Mouse (Mus musculus): ENCODE data around the gene Bmp2k. TPM values are rescaled to one million over a fixed set of nuclear protein-coding genes. Genes with fewer than 3 reads are reported as not detected.

Bmp2k gene
- total RNA-seq, 2 experiments from 2014 or later: 10.8 to 11.6 TPM

DNA sequence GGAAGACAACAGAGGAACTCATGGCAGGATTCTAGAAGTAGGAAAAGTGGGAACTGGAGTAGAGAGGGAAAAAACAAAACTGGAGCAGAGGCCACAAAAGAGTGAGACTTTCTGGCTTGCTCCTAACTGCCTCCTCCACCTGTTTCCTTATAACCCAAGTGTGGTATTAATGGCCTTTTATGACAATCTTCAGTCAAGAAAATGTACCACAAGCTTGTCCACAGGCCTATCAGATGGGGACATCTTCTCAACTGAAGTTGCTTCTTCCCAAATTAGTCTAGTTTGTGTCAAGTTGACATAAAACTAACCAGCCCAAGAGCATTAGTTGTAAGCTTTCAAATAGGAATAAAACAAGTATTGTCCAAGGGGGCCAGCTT, 27.0 kb upstream of the Bmp2k start:
- no peak for DNase-seq (ENCODE audit: low spot score in 2 of 2)

GRCm38 (mm10) chr5:96972474-96973130, 24.9 kb upstream of the Bmp2k start:
- DNase-seq (ENCODE audit: low spot score in 2 of 2): no peak

DNA sequence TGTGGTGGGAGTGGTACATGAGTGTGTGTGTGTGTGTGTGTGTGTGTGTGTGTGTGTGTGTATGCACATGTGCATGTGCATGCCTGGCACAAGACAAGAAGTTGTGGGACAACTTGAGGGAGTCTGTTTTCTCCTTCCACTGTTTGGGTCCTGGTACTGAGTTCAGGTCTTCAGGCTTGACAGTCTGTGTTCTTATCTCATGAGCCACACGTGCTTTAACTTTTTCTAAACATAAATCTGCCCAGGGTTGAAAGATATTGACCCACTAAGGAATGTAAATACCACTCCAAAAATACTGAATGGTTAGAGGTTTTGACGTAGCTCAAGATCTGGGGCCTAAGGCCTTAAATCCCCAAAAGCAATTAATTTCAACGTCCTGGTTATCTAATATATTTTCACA, 23.8 kb upstream of the Bmp2k start:
- no peak for DNase-seq (ENCODE audit: low spot score in 2 of 2)

DNA sequence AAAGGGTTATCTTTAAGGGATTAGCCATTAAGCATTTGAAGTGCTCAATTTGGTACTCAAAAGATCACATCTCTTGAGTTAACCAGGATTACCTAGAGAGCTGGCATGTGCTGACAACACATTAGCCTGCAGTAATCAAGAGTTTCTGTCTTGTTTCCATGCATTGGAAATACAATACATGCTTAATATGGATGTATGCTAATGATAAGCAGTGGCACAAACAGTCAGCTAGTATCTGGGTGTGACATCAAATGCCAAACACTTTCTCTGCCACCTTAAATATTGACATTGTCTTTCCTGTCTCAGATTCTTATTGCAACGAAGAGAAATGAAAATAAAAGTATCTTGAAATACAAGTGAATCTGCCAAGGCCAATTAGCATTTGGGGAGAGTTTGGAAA, 22.8 kb upstream of the Bmp2k start:
- DNase-seq (ENCODE audit: low spot score in 2 of 2): no peak

DNA sequence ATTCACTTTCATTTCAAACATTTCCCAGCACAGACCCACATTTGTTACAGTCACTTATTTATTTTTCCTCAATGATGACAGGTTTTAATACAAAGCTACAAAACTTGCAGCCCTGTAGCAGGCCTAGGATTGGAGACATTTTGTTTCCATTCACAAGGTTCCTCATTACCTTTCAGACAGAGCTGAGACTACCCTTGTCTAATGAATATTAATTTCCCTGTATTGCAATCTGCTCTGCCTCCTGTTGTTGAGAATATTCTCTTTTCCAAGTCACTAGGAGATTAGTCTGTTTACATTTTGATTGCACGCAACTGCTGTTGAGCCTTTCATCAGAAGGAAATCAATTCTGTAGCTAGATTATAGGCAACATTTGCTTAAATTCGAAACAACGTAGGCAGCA, 22.4 kb upstream of the Bmp2k start:
- DNase-seq (ENCODE audit: low spot score in 2 of 2): no peak

GRCm38 (mm10) chr5:96976150-96976549, 21.3 kb upstream of the Bmp2k start:
- no peak for DNase-seq (ENCODE audit: low spot score in 2 of 2)

GRCm38 (mm10) chr5:96979296-96980007, 18.0 kb upstream of the Bmp2k start:
- no peak for DNase-seq (ENCODE audit: low spot score in 2 of 2)

DNA sequence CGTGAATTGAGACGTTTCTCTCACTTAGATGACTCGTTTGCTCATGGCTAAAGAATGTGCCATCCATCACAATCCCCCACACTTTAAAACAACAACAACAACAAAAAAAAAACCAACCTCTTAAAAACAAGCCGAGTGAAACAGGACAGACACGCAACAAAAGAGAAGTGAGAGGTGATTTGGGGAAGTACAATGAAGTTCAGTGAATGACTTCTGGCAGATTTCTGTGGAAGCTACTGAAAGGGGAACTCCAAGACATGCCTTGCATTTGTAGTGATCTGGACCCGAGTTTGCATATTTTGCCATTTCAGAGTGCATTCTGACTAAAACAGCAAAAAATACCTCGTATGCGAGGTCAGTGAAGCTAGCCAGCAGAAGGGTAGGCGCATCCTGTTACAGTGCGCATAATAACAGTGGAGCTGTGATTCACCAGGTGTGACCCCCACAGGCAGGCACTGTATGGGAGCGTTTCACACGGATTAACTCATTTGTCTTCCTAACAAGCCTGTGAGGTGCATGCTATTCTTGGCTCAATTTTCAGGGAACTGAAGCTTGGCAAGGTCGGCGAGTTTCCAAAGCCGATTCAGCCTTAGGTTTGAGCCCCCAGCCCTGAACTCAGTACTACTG, 17.4 kb upstream of the Bmp2k start:
- DNase-seq (ENCODE audit: low spot score in 2 of 2): no peak

DNA sequence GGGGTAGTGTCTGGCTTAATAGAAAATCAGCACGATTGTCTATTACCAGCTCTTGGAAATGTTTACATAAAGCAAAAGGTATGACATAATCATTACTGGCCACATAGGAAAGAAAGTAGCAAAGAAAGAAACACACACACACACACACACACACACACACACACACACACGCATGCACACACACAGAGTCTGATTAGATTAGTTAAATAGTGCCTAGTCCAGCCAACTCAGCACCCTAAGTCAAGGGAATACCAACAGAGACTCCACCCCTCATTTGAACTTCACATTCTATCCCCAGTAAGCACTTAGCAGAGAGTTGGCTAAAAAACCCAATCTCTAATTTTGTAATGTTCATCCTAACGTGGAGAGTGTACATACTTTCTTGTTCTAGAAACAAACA, 15.5 kb upstream of the Bmp2k start:
- DNase-seq (ENCODE audit: low spot score in 2 of 2): no peak

DNA sequence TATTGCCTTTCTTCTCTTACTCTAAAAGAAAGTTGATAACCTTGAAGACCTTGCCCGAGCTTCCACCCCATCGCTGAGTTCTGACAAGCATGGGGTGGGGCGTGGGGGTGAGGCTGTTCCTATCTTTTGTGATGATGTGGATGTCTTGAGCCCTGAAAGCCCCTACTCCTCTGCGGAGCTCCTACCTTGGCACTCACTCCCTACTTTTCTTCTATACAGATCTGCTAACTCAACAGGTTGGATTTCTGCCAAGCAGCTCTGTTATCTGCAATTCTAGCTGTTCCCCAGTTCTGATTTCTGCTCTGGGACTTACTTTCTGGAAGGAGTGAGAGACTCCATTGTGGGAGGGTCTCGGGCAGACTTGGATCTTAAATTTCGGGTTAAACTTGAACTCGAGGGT, 14.3 kb upstream of the Bmp2k start:
- DNase-seq (ENCODE audit: low spot score in 2 of 2): no peak

GRCm38 (mm10) chr5:96986850-96987249, 10.6 kb upstream of the Bmp2k start:
- DNase-seq (ENCODE audit: low spot score in 2 of 2): no peak

DNA sequence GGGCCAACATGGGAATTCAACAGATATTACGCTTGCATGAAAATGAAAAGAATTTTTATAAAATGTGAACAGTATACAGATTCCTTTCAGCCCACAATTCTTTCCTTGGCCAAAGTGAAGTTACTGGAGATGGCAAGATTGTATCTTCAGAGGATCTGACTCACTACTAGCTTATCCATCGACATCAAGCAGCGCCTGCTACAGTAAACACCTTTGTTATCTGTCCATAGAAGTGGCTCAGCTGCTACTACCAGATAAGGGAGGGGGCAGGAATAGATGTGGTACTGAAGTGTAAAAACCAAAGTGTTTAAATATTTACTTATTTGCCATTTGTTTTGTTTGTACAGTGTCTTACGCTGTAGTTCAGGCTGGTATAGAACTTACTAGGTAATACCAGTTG, 8.6 kb upstream of the Bmp2k start:
- no peak for DNase-seq (ENCODE audit: low spot score in 2 of 2)

DNA sequence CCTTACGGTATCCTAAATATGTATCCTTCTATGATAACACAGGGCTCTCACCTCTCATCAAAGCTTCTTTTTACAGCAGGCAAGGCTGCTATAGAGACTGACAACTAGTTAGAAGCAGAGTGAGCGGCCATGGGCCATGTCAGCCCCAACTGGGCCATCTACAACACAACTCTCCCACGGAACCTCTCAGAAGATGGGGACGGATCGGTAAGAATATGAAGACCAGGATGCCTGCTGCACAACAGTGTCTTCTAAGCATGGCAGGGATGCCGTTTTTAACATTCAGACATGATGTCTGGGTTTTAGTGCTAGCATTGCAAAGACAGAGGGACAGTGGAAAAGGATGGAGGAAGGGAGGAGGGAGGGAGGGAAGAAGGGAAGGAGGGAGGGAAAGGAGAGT, 6.3 kb upstream of the Bmp2k start:
- no peak for DNase-seq (ENCODE audit: low spot score in 2 of 2)

DNA sequence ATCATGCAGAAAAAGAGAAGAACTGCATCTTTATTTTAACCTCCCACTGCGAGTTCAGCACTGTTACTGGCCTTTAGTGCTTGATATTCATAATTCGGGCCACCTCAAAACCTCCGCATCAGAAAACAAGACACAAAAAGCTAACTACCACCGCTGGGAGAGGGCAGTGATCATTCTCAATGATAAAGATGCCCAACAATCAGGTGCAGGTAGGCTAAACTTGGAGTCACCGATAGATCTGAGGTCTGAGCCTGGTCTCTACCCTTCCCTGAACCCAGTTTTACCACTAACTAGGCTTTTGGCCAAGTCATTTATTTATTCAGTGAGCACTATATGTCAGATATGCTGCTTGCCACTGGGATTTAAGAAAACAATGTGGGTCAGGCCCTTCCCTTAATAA, 4.8 kb upstream of the Bmp2k start:
- no peak for DNase-seq (ENCODE audit: low spot score in 2 of 2)

GRCm38 (mm10) chr5:96993057-96993456, 4.4 kb upstream of the Bmp2k start:
- no peak for DNase-seq (ENCODE audit: low spot score in 2 of 2)

- no peak for DNase-seq (ENCODE audit: low spot score in 2 of 2)
These were observed 1.7 kb upstream of the Bmp2k start for GRCm38 (mm10) chr5:96995791-96996190.

GRCm38 (mm10) chr5:96996401-96997309, 834 bp upstream of the Bmp2k start:
- no peak for DNase-seq (ENCODE audit: low spot score in 2 of 2)

- no peak for DNase-seq (ENCODE audit: low spot score in 2 of 2)
These were observed 495 bp downstream of the Bmp2k start for GRCm38 (mm10) chr5:96997802-96998565.

- DNase-seq (ENCODE audit: low spot score in 2 of 2): no peak
These were observed 1.0 kb downstream of the Bmp2k start for GRCm38 (mm10) chr5:96998566-96998907.

GRCm38 (mm10) chr5:96999601-97000000, 2.1 kb downstream of the Bmp2k start:
- no peak for DNase-seq (ENCODE audit: low spot score in 2 of 2)

GRCm38 (mm10) chr5:97000524-97000923, 3.0 kb downstream of the Bmp2k start:
- no peak for DNase-seq (ENCODE audit: low spot score in 2 of 2)

All from left cerebral cortex, adult 18-20 months (tissue).